Mouse (Mus musculus) ES-E14 (cell line): Measurements from ENCODE around the gene Fut1. TPM values are rescaled to one million over a fixed set of nuclear protein-coding genes. Genes with fewer than 3 reads are reported as not detected.
A peak's percentile ranks its signal among the peaks of the same experiment; 100 is the strongest.
"Not testable (repeated sequence)": the region's sequence is repeated elsewhere in the genome, so short reads cannot be mapped to it uniquely, and the experiment has no call there.

ENCODE experiments used
- DNase-seq: peaks from one replicate; pipeline ENCODE4 v3.0.0-alpha.2; 2013; ENCODE audit warnings: low read depth, low spot score
- H3K27ac ChIP-seq: 2 replicates; pipeline ENCODE4 v1.5.1; 2012; ENCODE audit warnings: low read depth, mild to moderate bottlenecking, low read length, moderate library complexity, mixed read lengths; ENCODE audit not compliant: poor library complexity, insufficient read depth, severe bottlenecking
- H3K36me3 ChIP-seq: 2 replicates; pipeline ENCODE4 v1.6.1; 2012; ENCODE audit warnings: mild to moderate bottlenecking, low read length, moderate library complexity, mixed read lengths; ENCODE audit not compliant: control insufficient read depth, poor library complexity, insufficient read depth, severe bottlenecking
- H3K4me1 ChIP-seq, 2 experiments: fragments of 150-350 bp in 1 of 2; sonication (generic) in 1 of 2; 2 replicates each; pipeline ENCODE4 v1.6.1; 2012; ENCODE audit warnings: low read length in 2 of 2, mild to moderate bottlenecking in 1 of 2, mixed read lengths in 1 of 2; ENCODE audit not compliant: control insufficient read depth in 2 of 2, insufficient read depth in 2 of 2, poor library complexity in 1 of 2
- H3K4me3 ChIP-seq, 2 experiments: fragments of 150-350 bp in 1 of 2; sonication (generic) in 1 of 2; 2 replicates each; pipeline ENCODE4 v1.5.1; 2012; ENCODE audit warnings: low read length in 2 of 2, low read depth in 1 of 2, mild to moderate bottlenecking in 1 of 2, mixed read lengths in 1 of 2; ENCODE audit not compliant: insufficient read depth in 1 of 2, poor library complexity in 1 of 2, severe bottlenecking in 1 of 2
- H3K9ac ChIP-seq: 2 replicates; pipeline ENCODE4 v1.6.1; 2012; ENCODE audit warnings: low read depth, mild to moderate bottlenecking, low read length, mixed read lengths; ENCODE audit not compliant: poor library complexity, insufficient read depth, severe bottlenecking
- H3K9me3 ChIP-seq: fragments of 150-350 bp; sonication (generic); 2 replicates; pipeline ENCODE4 v1.6.1; 2012; ENCODE audit warnings: low read depth, mild to moderate bottlenecking, low read length; ENCODE audit not compliant: control insufficient read depth, insufficient read depth
- CHD2 ChIP-seq: IDR thresholded peaks from 2 replicates; pipeline ENCODE4 v1.6.1; 2014; ENCODE audit warnings: mild to moderate bottlenecking, low read depth, low read length, inconsistent platforms
- HCFC1 ChIP-seq: IDR thresholded peaks from 2 replicates; pipeline ENCODE4 v1.6.1; 2012; ENCODE audit warnings: low read length, inconsistent platforms, borderline replicate concordance; ENCODE audit not compliant: insufficient read depth
- MAFK ChIP-seq: IDR thresholded peaks from 2 replicates; pipeline ENCODE4 v1.6.1; 2014; ENCODE audit warnings: mild to moderate bottlenecking, low read depth, low read length, inconsistent platforms; ENCODE audit not compliant: insufficient read depth
- ZC3H11A ChIP-seq: IDR thresholded peaks from 2 replicates; pipeline ENCODE4 v1.6.1; 2012; ENCODE audit warnings: low read depth, mild to moderate bottlenecking, inconsistent platforms, low read length, borderline replicate concordance
- ZNF384 ChIP-seq: IDR thresholded peaks from 2 replicates; pipeline ENCODE4 v1.6.1; 2012; ENCODE audit warnings: low read depth, low read length, inconsistent platforms
- in situ Hi-C, 2 experiments: fragments of 600-800 bp; cut with MboI; formaldehyde crosslinking; loops; one replicate each; pipeline ENCODE4 v1.15.1; 2025; ENCODE audit warnings: low sequenced_read_pairs in 2 of 2, inconsistent platforms in 1 of 2; ENCODE audit not compliant: unreplicated experiment in 2 of 2
- total RNA-seq: library from RNA; depleted of rRNA; stranded (reverse); fragments of 300-350 nt; gene quantifications from 2 replicates; pipeline ENCODE4 v1.2.3, GENCODE M21; 2012

The Fut1 gene
- total RNA-seq, 1 experiment: 0.49 TPM

DNA sequence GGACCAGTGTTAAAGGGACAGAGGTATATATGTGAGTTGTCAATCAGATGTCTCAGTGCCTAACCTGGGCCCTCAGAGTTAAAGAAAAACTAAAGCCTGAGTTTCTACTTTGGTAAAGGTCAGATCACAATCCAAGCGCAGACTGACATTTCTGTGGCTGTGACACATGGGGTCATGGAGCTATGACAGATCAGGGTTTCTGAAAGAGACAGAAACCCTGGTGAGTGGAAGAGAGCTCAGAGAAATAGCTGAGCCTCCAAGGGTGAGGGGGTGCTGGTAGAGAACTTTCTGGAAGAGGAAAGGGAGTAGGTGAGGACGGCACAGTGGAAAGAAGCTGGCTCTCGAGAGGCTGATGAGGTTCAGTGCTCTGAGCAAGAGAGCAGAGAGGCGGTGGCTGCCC, 29.6 kb downstream of the Fut1 start:
- in situ Hi-C loops: no loop called here
- no peak overlapping the region for H3K4me3 ChIP-seq
- DNase-seq: no peak
- peaks cover 0 to 7% of the 10 kb centered on the region in 2 experiments; a peak in 1 of 4 replicates for H3K4me1 ChIP-seq
- TF ChIP-seq MAFK (no peak), HCFC1 (no peak), CHD2 (no peak), ZNF384 (no peak)
- H3K27ac ChIP-seq: no peak overlapping the region
- no peaks in the 10 kb centered on the region for H3K36me3 ChIP-seq
- H3K9ac ChIP-seq: no peak overlapping the region
- no peaks in the 10 kb centered on the region for H3K9me3 ChIP-seq

DNA sequence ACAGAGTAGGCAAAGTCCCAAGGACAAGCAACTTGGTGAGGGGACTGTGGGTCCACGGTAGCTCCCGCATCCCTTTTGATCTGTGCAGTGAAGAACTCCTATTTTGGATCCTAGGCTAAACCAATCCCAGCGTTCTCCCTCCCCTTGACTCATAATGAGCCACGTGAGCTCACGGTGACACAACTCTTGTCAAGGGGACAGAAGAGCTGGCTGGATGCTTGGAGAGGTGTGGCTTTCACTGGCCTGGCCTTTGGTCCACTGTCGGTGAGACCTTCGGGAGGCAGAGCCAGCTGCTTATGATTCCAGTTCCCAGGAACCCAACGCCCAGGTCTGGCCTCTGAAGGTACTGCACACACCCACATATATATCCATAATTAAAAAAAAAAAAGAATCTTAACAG, 32.3 kb downstream of the Fut1 start:
- Histone ChIP-seq H3K9ac (no peak overlapping the region), H3K36me3 (no peaks in the 10 kb centered on the region), H3K4me3 (no peak overlapping the region), H3K4me1 (peaks cover 0 to 10% of the 10 kb centered on the region in 2 experiments; a peak in 1 of 4 replicates), H3K9me3 (no peaks in the 10 kb centered on the region), H3K27ac (no peak overlapping the region)
- no peak for TF ChIP-seq CHD2
- no peak for TF ChIP-seq ZC3H11A
- TF ChIP-seq MAFK: no peak
- TF ChIP-seq ZNF384: no peak
- no peak for TF ChIP-seq HCFC1
- DNase-seq: no peak
- in situ Hi-C loops: no loop called here

DNA sequence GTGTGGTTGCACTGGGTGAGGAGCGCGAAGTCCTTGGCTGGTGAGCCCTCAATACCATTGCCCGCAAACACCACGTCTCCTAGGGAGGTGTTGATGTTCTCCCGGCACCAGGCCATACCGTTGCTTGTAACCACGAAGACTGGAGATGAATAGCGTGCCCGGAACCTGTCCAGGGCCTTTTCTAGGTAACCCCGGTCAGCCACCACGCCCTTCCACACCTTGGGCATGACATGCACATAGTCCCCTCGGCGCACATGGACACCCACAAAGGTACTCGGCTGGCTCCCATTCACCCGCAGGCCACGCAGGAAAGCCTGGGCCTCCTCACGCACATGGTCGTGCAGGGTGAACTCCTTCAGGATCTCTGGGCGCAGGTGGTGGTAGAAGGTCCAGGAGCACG, 33.4 kb downstream of the Fut1 start:
- DNase-seq, H3K4me3 ChIP-seq, H3K4me1 ChIP-seq, in situ Hi-C loops, H3K9me3 ChIP-seq, H3K9ac ChIP-seq, H3K36me3 ChIP-seq, H3K27ac ChIP-seq: not testable (repeated sequence)

- Histone ChIP-seq H3K9ac (peak overlapping the region; percentile 38; the same call in 1 of the 2 replicates), H3K4me1 (peaks cover 0 to 11% of the 10 kb centered on the region in 2 experiments; a peak in 1 of 4 replicates), H3K9me3 (peaks cover 7% of the 10 kb centered on the region), H3K27ac (no peak overlapping the region; the same call in 1 of the 2 replicates), H3K36me3 (no peaks in the 10 kb centered on the region; the same call in 1 of the 2 replicates), H3K4me3 (no peak overlapping the region)
- no peak for DNase-seq
- in situ Hi-C loops: no loop called here
- TF ChIP-seq ZC3H11A (no peak), MAFK (peak; percentile 55; the same call in 1 of the 2 replicates), ZNF384 (no peak), CHD2 (no peak)
Observed at GRCm38 (mm10) chr7:45654424-45655047, 37.4 kb downstream of the Fut1 start.

DNA sequence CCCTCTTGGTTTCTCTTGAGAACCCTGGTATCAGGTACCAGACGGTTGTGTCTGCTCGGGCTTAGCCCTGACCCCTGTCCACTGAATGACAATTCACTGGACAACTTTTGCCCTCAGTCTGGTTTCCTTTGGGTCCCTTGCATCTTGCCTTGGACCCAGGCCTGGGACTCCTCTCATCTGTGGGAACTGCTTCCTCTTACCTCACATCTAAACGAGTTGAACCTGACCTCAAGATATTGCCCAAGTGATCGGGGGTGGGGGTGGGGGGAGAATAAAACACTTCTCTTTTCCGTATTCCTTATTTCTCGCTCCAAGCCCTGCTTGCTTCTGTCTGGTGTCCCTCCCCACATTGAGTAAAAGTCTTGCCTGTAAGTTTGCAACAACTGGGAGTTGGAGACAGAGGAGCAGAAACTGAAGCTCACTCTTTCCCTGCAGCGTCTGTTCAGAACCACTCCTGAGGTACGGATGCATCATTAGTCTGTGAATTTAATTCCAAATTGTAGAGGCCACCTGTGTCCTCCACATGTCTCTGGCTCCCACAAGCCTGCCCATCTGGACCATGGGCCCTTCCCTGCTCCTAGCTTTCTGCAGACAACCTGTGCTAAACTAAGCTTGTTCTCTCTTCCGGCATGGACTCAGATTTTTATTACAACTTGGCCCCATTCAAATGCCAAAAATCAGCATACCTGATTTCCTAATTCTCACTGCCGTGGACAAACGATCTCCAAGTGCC, 43.8 kb downstream of the Fut1 start:
- Histone ChIP-seq H3K4me1 (peaks cover 2 to 14% of the 10 kb centered on the region in 2 experiments; a peak in 2 of 4 replicates), H3K36me3 (no peaks in the 10 kb centered on the region; the same call in 1 of the 2 replicates), H3K4me3 (no peak overlapping the region), H3K9me3 (peaks cover 13% of the 10 kb centered on the region), H3K9ac (no peak overlapping the region), H3K27ac (peak overlapping the region; percentile 13; the same call in 1 of the 2 replicates)
- no peak for TF ChIP-seq ZC3H11A
- TF ChIP-seq HCFC1: no peak
- TF ChIP-seq ZNF384: no peak
- TF ChIP-seq MAFK: no peak
- TF ChIP-seq CHD2: no peak
- in situ Hi-C loops: no loop called here
- no peak for DNase-seq

DNA sequence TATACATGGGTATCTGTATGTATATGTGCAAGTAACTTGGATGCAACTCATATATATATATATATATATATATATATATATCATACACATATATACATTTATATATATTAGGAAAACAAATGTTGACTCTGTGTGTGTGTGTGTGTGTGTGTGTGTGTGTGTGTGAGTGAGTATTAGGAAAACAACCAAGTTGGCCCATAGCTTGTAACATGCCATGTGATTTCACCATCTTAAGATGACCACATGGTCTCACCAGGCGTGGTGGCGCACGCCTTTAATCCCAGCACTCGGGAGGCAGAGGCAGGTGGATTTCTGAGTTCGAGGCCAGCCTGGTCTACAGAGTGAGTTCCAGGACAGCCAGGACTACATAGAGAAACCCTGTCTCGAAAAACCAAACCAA, 44.6 kb downstream of the Fut1 start:
- H3K36me3 ChIP-seq, in situ Hi-C loops: not testable (repeated sequence)
- peaks cover 2 to 13% of the 10 kb centered on the region in 2 experiments; a peak in 2 of 4 replicates for H3K4me1 ChIP-seq

More for the DNA sequence above, 44.6 kb downstream of the Fut1 start:
- not testable (repeated sequence) for H3K4me3 ChIP-seq, H3K9ac ChIP-seq, DNase-seq, H3K27ac ChIP-seq
- H3K9me3 ChIP-seq: peaks cover 13% of the 10 kb centered on the region
